Mouse (Mus musculus) kidney, embryonic 15.5 days (tissue): ENCODE results near the gene Ros1. TPM values are rescaled to one million over a fixed set of nuclear protein-coding genes. Genes with fewer than 3 reads are reported as not detected.

Source experiments
- ATAC-seq: fragments of 200-750 bp; cut with Nextera tagmentation; replicated peaks from 2 replicates; pipeline ENCODE4 v1.8.0; 2017; ENCODE audit warnings: moderate TSS enrichment; ENCODE audit not compliant: low FRiP score
- H3K27ac ChIP-seq: fragments of 300-500 bp; sonication (generic); 2 replicates; pipeline ENCODE4 v1.5.1; 2015; ENCODE audit warnings: mild to moderate bottlenecking, inconsistent platforms
- H3K27me3 ChIP-seq: fragments of 300-500 bp; sonication (generic); 2 replicates; pipeline ENCODE4 v1.6.1; 2015; ENCODE audit warnings: inconsistent platforms
- H3K36me3 ChIP-seq: fragments of 300-500 bp; sonication (generic); 2 replicates; pipeline ENCODE4 v1.6.1; 2015; ENCODE audit warnings: inconsistent platforms
- H3K4me1 ChIP-seq: fragments of 300-500 bp; sonication (generic); 2 replicates; pipeline ENCODE4 v1.6.1; 2015; ENCODE audit warnings: inconsistent platforms
- H3K4me2 ChIP-seq: fragments of 300-500 bp; sonication (generic); 2 replicates; pipeline ENCODE4 v1.6.1; 2015; ENCODE audit warnings: moderate library complexity, mild to moderate bottlenecking, inconsistent platforms
- H3K4me3 ChIP-seq: fragments of 300-500 bp; sonication (generic); replicated peaks from 2 replicates; pipeline ENCODE4 v1.5.1; 2015; ENCODE audit warnings: mild to moderate bottlenecking, inconsistent platforms
- H3K9ac ChIP-seq: fragments of 300-500 bp; sonication (generic); 2 replicates; pipeline ENCODE4 v1.6.1; 2015; ENCODE audit warnings: mild to moderate bottlenecking, inconsistent platforms
- H3K9me3 ChIP-seq: fragments of 300-500 bp; sonication (generic); replicated peaks from 2 replicates; pipeline ENCODE4 v1.6.1; 2016; ENCODE audit warnings: inconsistent platforms
- WGBS: fragments of 180-500 bp; shearing (Covaris S2); methylation state at CpG from one replicate; pipeline ENCODE4 v1.1.7; 2015; ENCODE audit warnings: mixed read lengths; 5-methylcytosine and 5-hydroxymethylcytosine counted together
- polyA plus RNA-seq: library from polyadenylated mRNA; unstranded; fragments of >200 nt; fragmentation: Nextera tagmentation; extraction: Ambion mirVana; gene quantifications from 2 replicates; pipeline ENCODE4 v1.2.1, GENCODE M21; 2015

Ros1 gene
- 1.9 and 2.0 TPM in 2 replicates for polyA plus RNA-seq

GRCm38 (mm10) chr10:52194957-52195852, at the start of gene Ros1:
Ros1 (minus strand) TSS chr10:52195244.
- Histone ChIP-seq H3K4me2 (peak within 1 kb of the TSS; percentile 21; the same call in 1 of the 2 replicates), H3K9ac (no peak within 1 kb of the TSS), H3K36me3 (no peaks in the 10 kb centered on the region), H3K27me3 (no peaks in the 10 kb centered on the region), H3K4me1 (no peaks in the 10 kb centered on the region), H3K27ac (peak within 1 kb of the TSS; percentile 72), H3K9me3 (no peaks in the 10 kb centered on the region), H3K4me3 (0 out of 2 replicates have a peak within 1 kb of the TSS, but pooled peaks have one; percentile 5)
- 66% methylated on average over 7 of the region's 7 CpGs for WGBS
- peak; percentile 71 for ATAC-seq

- no peak overlapping the region for H3K9ac ChIP-seq
- no peak overlapping the region for H3K4me2 ChIP-seq
- WGBS, result 27% methylated on average over 7 of the region's 7 CpGs
- H3K4me3 ChIP-seq, result no peak overlapping the region
- H3K9me3 ChIP-seq, result no peaks in the 10 kb centered on the region
- peaks cover 5% of the 10 kb centered on the region; the same call in 1 of the 2 replicates for H3K4me1 ChIP-seq
- H3K27me3 ChIP-seq, result no peaks in the 10 kb centered on the region
- ATAC-seq, result no peak
- H3K27ac ChIP-seq, result no peak overlapping the region
- no peaks in the 10 kb centered on the region for H3K36me3 ChIP-seq
Measured at GRCm38 (mm10) chr10:52242680-52243323, 47.8 kb upstream of the Ros1 start.

GRCm38 (mm10) chr10:52242015-52242414, 47.0 kb upstream of the Ros1 start:
- Histone ChIP-seq H3K9me3 (no peaks in the 10 kb centered on the region), H3K4me3 (no peak overlapping the region), H3K4me1 (peaks cover 5% of the 10 kb centered on the region; the same call in 1 of the 2 replicates), H3K36me3 (no peaks in the 10 kb centered on the region), H3K27me3 (no peaks in the 10 kb centered on the region), H3K27ac (no peak overlapping the region), H3K4me2 (no peak overlapping the region), H3K9ac (no peak overlapping the region)
- no peak for ATAC-seq
- 87% methylated on average over 5 of the region's 5 CpGs for WGBS

GRCm38 (mm10) chr10:52235461-52235860, 40.4 kb upstream of the Ros1 start:
- 84% methylated on average over 5 of the region's 5 CpGs for WGBS
- H3K4me3 ChIP-seq, result peak overlapping the region; percentile 88
- H3K27ac ChIP-seq, result no peak overlapping the region
- no peaks in the 10 kb centered on the region for H3K9me3 ChIP-seq
- no peaks in the 10 kb centered on the region for H3K27me3 ChIP-seq
- H3K9ac ChIP-seq, result no peak overlapping the region
- H3K4me1 ChIP-seq, result peaks cover 20% of the 10 kb centered on the region
- no peaks in the 10 kb centered on the region; the same call in 1 of the 2 replicates for H3K36me3 ChIP-seq
- no peak for ATAC-seq
- peak overlapping the region; percentile 71 for H3K4me2 ChIP-seq

- H3K9ac ChIP-seq, result peak overlapping the region; percentile 90
- peak overlapping the region; percentile 88 for H3K4me3 ChIP-seq
- no peaks in the 10 kb centered on the region for H3K9me3 ChIP-seq
- peak overlapping the region; percentile 71 for H3K4me2 ChIP-seq
- H3K4me1 ChIP-seq, result peaks cover 20% of the 10 kb centered on the region
- no peaks in the 10 kb centered on the region; the same call in 1 of the 2 replicates for H3K36me3 ChIP-seq
- WGBS, result 14% methylated on average over 7 of the region's 7 CpGs
- no peaks in the 10 kb centered on the region for H3K27me3 ChIP-seq
- no peak for ATAC-seq
- H3K27ac ChIP-seq, result no peak overlapping the region
Measured at GRCm38 (mm10) chr10:52234654-52234981, 39.6 kb upstream of the Ros1 start.

- ATAC-seq, result peak; percentile 68
- no peaks in the 10 kb centered on the region for H3K9me3 ChIP-seq
- peaks cover 20% of the 10 kb centered on the region for H3K4me1 ChIP-seq
- H3K4me2 ChIP-seq, result peak overlapping the region; percentile 71
- under 1% methylated on average over 39 of the region's 40 CpGs for WGBS
- no peaks in the 10 kb centered on the region; the same call in 1 of the 2 replicates for H3K36me3 ChIP-seq
- no peaks in the 10 kb centered on the region for H3K27me3 ChIP-seq
- peak overlapping the region; percentile 90 for H3K9ac ChIP-seq
- H3K4me3 ChIP-seq, result peak overlapping the region; percentile 88
- peak overlapping the region; percentile 91 for H3K27ac ChIP-seq
Measured at GRCm38 (mm10) chr10:52233969-52234653, 39.1 kb upstream of the Ros1 start.

- H3K27me3 ChIP-seq, result no peaks in the 10 kb centered on the region
- peak; percentile 96 for ATAC-seq
- under 1% methylated on average over 59 of the region's 60 CpGs for WGBS
- H3K4me1 ChIP-seq, result peaks cover 20% of the 10 kb centered on the region
- peak within 1 kb of the TSS; percentile 88 for H3K4me3 ChIP-seq
- no peaks in the 10 kb centered on the region; the same call in 1 of the 2 replicates for H3K36me3 ChIP-seq
- peak within 1 kb of the TSS; percentile 91 for H3K27ac ChIP-seq
- peak within 1 kb of the TSS; percentile 71 for H3K4me2 ChIP-seq
- H3K9me3 ChIP-seq, result no peaks in the 10 kb centered on the region
- H3K9ac ChIP-seq, result peak within 1 kb of the TSS; percentile 90
Measured at GRCm38 (mm10) chr10:52233301-52233968, 38.4 kb upstream of the Ros1 start, which contains the start of gene Dcbld1. Dcbld1 (plus strand) TSS chr10:52233619.

- no peaks in the 10 kb centered on the region for H3K9me3 ChIP-seq
- H3K4me3 ChIP-seq, result peak overlapping the region; percentile 88
- H3K27me3 ChIP-seq, result no peaks in the 10 kb centered on the region
- 6% methylated on average over 21 of the region's 21 CpGs for WGBS
- H3K36me3 ChIP-seq, result no peaks in the 10 kb centered on the region; the same call in 1 of the 2 replicates
- peaks cover 20% of the 10 kb centered on the region for H3K4me1 ChIP-seq
- H3K9ac ChIP-seq, result 0 out of 2 replicates have a peak overlapping the region, but pooled peaks have one; percentile 5
- peak; percentile 31 for ATAC-seq
- H3K27ac ChIP-seq, result peak overlapping the region; percentile 91
- peak overlapping the region; percentile 71 for H3K4me2 ChIP-seq
Measured at GRCm38 (mm10) chr10:52232196-52233176, 37.4 kb upstream of the Ros1 start.

- Histone ChIP-seq H3K9me3 (no peaks in the 10 kb centered on the region), H3K36me3 (no peaks in the 10 kb centered on the region), H3K4me2 (no peak overlapping the region), H3K27ac (no peak overlapping the region), H3K4me3 (no peak overlapping the region), H3K27me3 (no peaks in the 10 kb centered on the region), H3K9ac (no peak overlapping the region), H3K4me1 (0 out of 2 replicates have a peak, but pooled peaks cover 2% of the 10 kb centered on the region)
- WGBS, result 62% methylated on average over 3 of the region's 3 CpGs
- no peak for ATAC-seq
Measured at GRCm38 (mm10) chr10:52219600-52219999, 24.6 kb upstream of the Ros1 start.

GRCm38 (mm10) chr10:52217564-52217934, 22.5 kb upstream of the Ros1 start:
- no peak overlapping the region for H3K27ac ChIP-seq
- no peak overlapping the region for H3K9ac ChIP-seq
- H3K36me3 ChIP-seq, result no peaks in the 10 kb centered on the region
- no peaks in the 10 kb centered on the region for H3K9me3 ChIP-seq
- 0 out of 2 replicates have a peak, but pooled peaks cover 2% of the 10 kb centered on the region for H3K4me1 ChIP-seq
- no peak overlapping the region for H3K4me2 ChIP-seq
- no peaks in the 10 kb centered on the region for H3K27me3 ChIP-seq
- ATAC-seq, result 0 out of 2 replicates have a peak, but pooled peaks have one; percentile 29
- WGBS, result 50% methylated on average over 7 of the region's 7 CpGs
- H3K4me3 ChIP-seq, result no peak overlapping the region
